Mouse (Mus musculus) left cerebral cortex, postnatal 14 days (tissue): ENCODE measurements around the gene Ttyh3. TPM values are rescaled to one million over a fixed set of nuclear protein-coding genes. Genes with fewer than 3 reads are reported as not detected.
"Not testable (repeated sequence)": the region's sequence is repeated elsewhere in the genome, so short reads cannot be mapped to it uniquely, and the experiment has no call there.

Source experiments
- DNase-seq, 2 experiments: peaks; one replicate each; pipeline ENCODE4 v3.0.0; 2021 to 2022; ENCODE audit warnings: low spot score in 2 of 2, mixed read lengths in 1 of 2
- intact Hi-C: fragments of 180-260 bp; cut with DNase I; formaldehyde crosslinking; loops from one replicate; pipeline ENCODE4 v1.15.1; 2025
- long read RNA-seq, 2 experiments: library from polyadenylated mRNA; stranded (forward); transcript quantifications; one replicate each; pipeline ENCODE4 v2.0.0; 2021
- total RNA-seq, 2 experiments: library from RNA; stranded (reverse); gene quantifications; 2 replicates each; pipeline ENCODE4 v1.2.3; 2021

Gene Ttyh3
- 100 to 1,000 TPM; 342 to 349 TPM for total RNA-seq
- long read RNA-seq, experiment 1, full-length matches to known transcripts = 82 of 234 reads
- long read RNA-seq, experiment 1, partial matches to known transcripts = 45 of 234 reads
- long read RNA-seq, experiment 1, other reads (novel, unspliced or antisense) = 107 of 234 reads
- long read RNA-seq, experiment 2, full-length matches to known transcripts = 85 of 221 reads
- long read RNA-seq, experiment 2, partial matches to known transcripts = 53 of 221 reads
- long read RNA-seq, experiment 2, other reads (novel, unspliced or antisense) = 83 of 221 reads

GRCm38 (mm10) chr5:140648519-140649100, at the start of gene Ttyh3:
Gene Ttyh3 (minus strand): TSS chr5:140649031.
- intact Hi-C loops = loop anchor here (2.0 kb wide), 1 partner anchor 56 kb away; the partner anchor contains the start of gene Brat1
- DNase-seq = no peak

GRCm38 (mm10) chr5:140695987-140696386, 47.2 kb upstream of the Ttyh3 start:
- DNase-seq = no peak
- intact Hi-C loops = no loop called here

DNA sequence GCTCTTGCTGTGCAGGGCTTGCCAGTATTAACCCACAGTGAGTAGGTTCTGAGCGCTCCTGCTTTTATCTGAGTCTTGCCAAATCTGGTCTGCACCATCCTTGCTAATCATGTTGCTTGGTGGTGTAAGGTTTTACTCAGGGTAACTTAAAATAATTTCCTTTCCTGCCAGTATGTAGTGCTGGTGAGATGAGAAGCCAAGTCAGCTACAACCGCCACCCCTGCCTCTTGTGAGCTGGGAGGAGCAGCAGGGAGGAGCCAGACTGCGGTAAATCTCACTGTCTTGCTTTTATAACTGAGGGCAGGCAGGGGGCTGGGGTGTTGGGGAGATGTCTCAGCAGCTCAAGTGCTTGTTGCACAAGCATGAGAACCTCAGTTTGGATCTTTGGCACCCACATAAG, 39.6 kb upstream of the Ttyh3 start:
- intact Hi-C loops = no loop called here
- peak in 1 of 2 experiments; percentile 70 for DNase-seq

GRCm38 (mm10) chr5:140684343-140685148, 35.7 kb upstream of the Ttyh3 start:
- intact Hi-C loops = loop anchor here (5.0 kb wide), 1 partner anchor 67 kb away; no protein-coding TSS in a partner anchor
- DNase-seq = peak; percentile 69

- DNase-seq = no peak
- intact Hi-C loops = loop anchor here (5.0 kb wide), 1 partner anchor 65 kb away; no protein-coding TSS in a partner anchor
These were observed 33.3 kb upstream of the Ttyh3 start for GRCm38 (mm10) chr5:140682113-140682512.

- intact Hi-C loops = loop anchor here (5.0 kb wide), 1 partner anchor 64 kb away; no protein-coding TSS in a partner anchor
- DNase-seq = no peak
These were observed 32.1 kb upstream of the Ttyh3 start for GRCm38 (mm10) chr5:140680950-140681349.

DNA sequence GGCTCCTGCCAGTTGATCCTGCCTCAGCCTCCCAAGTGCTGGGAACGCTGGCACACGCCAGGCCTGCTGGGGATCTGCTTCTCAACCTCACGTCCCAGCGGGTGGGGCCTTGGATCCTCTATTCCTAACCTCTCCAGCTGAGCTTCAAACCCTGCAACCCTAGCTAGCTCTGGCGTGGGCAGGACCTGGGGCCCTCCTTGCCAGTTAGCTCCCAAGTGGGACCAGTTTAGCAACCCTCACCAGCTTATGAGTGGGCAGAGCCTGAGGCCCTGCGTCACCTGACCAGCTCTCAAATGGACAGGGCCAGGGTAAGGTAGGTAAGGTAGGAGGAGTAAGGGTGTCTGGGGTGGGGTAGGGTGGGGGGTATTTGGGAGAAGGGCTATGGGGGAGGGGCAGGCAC, 31.2 kb upstream of the Ttyh3 start:
- intact Hi-C loops = loop anchor here (5.0 kb wide), 1 partner anchor 63 kb away; no protein-coding TSS in a partner anchor
- DNase-seq = no peak

- intact Hi-C loops = no loop called here
- no peak for DNase-seq
These were observed 28.3 kb upstream of the Ttyh3 start for GRCm38 (mm10) chr5:140677137-140677536.

DNA sequence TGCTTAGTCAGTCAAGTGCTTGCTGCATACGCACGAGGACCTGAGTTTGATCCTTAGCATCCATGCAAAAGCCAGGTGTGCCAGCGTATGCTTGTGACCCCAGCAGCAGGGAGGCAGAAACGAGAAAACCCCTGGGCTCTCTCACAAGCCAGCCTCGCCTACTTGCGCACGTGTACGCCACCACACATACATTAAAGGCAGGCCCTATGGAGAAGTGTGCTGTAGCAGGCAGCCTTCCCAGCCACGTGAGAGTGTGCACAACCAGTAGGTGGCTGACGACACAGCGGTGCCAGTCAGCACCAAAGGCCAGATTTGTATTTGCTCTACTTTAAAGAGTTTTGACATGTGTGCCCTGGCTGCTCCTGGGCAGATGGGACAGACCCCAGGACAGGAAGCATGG, 26.8 kb upstream of the Ttyh3 start:
- intact Hi-C loops = no loop called here

DNA sequence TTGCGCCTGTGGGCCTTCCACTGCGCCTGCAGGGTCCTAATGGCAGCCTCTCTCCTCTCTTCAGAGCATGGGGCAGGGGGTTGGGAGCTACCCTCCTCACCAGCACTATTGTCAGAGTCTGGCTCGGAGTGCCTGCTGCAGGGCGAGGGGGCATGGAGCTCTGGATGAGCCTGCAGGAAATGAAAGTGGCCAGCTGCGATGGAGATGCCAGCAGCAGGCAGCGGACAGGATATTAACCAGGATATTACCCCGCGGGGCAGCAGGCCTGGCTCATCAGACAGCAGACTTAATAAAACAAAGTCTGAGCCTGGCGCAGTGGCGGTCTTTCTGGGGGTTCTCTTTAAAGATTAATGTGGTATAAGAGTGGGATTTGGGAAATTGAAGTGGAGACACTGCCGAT, 26.2 kb upstream of the Ttyh3 start:
- no peak for DNase-seq
- intact Hi-C loops = no loop called here

More for the DNA sequence above, 26.8 kb upstream of the Ttyh3 start:
- DNase-seq = no peak

DNA sequence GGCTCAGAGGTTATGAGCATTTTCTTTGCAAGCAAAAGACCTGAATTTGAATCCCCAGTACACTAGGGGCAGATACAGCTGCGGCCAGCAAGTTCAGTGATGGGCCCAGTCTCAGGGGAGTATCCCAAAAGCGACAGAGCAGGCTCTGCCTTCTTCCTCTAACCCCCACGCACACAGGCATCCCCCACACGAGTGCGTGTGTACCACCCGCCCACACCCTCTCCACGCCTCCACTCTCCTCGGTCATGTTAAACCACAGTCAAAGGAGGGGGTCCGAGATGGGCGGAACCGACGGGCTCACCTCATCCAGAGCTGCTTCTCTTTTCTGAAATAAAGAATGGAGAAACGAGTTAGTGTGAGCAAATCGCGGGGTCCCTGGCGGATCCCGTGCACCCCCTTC, 25.2 kb upstream of the Ttyh3 start:
- intact Hi-C loops = no loop called here

GRCm38 (mm10) chr5:140672603-140673002, 23.8 kb upstream of the Ttyh3 start:
- intact Hi-C loops, DNase-seq: not testable (repeated sequence)

More for the DNA sequence above, 25.2 kb upstream of the Ttyh3 start:
- DNase-seq = no peak

GRCm38 (mm10) chr5:140672115-140672514, 23.3 kb upstream of the Ttyh3 start:
- DNase-seq = no peak
- intact Hi-C loops = no loop called here

DNA sequence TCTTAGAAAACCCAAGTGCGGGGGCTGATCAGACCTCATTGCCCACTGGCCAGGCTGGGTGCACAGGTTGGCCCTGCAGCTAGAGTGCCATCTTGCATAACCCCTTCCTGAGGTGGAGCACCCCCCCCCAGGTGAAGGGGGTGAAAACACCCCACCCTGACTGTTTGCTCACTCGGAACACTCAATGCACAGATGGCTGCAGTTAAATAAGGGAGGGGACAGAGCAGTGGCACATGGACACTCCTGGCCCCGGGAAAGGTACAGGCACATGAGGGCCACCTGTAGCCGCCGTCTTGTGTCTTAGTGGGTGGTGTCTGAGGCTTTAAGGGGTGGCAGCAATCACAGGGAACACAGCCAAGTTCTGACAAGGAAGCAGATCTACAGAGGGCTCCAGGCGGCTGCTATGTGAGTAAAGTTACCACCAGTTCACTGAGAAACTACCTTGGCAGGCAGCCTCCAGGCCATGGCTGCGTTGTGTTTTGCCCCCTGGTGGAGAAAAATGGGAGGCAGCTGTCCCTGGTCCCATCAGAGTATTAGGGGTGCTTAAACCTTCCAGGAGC, 14.9 kb upstream of the Ttyh3 start:
- peak; percentile 69 to 76 for DNase-seq
- intact Hi-C loops = no loop called here

GRCm38 (mm10) chr5:140662741-140663592, 14.1 kb upstream of the Ttyh3 start:
- peak; percentile 56 to 60 for DNase-seq
- intact Hi-C loops = no loop called here

- intact Hi-C loops = no loop called here
- DNase-seq = peak; percentile 49 to 71
These were observed 13.2 kb upstream of the Ttyh3 start for GRCm38 (mm10) chr5:140661875-140662643.

DNA sequence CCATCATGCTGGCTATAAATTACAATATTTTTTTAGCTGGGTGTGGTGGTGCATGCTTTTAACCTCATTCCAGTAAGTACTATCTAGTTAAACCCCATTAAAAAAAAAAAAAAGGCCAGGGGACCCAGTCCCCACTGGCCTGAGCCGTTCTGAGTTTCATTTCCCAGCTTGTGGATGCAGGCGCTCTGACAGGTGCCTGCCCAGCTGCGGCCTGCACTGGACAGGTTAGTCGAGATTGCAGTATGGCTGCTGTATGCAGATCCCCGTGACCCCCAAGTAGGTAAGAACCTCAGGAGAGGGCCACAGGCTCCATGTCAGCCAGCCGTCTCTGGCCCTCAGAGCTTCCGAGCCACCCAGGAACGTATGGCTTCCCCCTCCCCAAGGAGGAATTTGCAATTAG, 12.6 kb upstream of the Ttyh3 start:
- no peak for DNase-seq
- intact Hi-C loops = no loop called here

DNA sequence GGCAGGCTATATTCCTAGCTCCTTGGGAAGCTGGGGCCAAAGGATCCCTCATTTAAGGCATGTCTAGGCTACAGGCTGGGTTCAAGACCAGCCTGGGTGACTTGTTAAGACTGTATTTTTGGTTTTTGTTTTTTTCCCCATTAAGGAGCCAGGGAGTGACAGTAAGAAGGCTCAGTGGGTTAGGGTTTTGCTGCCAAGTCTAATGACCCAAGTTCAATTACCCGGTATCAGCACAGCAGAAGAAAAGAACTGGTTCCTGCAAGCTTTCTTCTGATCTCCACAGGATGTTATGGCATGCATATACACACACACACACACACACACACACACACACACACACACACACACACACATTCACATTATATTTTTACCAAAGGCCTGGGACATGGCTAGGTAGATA, 11.6 kb upstream of the Ttyh3 start:
- intact Hi-C loops = no loop called here
- no peak for DNase-seq
